Mouse (Mus musculus): ENCODE data around the gene Nlgn1.

DNA sequence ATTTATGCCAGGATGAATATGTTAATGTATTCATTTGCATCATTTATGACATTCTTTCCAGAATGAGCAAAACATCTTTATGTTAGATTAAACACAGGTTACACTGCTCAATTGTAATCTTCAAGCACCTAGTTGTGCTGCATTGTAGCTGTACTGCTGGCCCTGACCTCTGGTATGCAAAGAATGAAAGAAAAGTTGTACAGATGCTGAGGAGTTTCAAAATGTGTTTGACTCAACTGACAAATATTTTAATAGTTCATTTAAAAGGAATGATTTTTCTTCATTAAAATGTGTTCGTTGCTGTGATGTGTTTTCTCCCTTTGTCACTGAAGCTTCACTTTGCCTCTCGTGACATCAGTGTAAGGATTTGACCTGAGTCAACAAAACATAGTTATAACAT lies 46.0 kb upstream of the Nlgn1 start:
- TF ChIP-seq CTCF (IDR thresholded peaks at IDR 0.05) = no peak
- TF ChIP-seq POLR2A (IDR thresholded peaks at IDR 0.05; ENCODE audit: insufficient read depth, low read depth, low read length) = no peak
- TF ChIP-seq EP300 (IDR thresholded peaks at IDR 0.05; ENCODE audit: insufficient read depth, low read depth, low read length) = no peak
